Mouse (Mus musculus) left cerebral cortex, adult 8-10 months (tissue): ENCODE measurements around the gene Fam193b. TPM values are rescaled to one million over a fixed set of nuclear protein-coding genes. Genes with fewer than 3 reads are reported as not detected.

ENCODE experiments used
- DNase-seq, 2 experiments: peaks; one replicate each; pipeline ENCODE4 v3.0.0; 2022; ENCODE audit warnings: low spot score in 2 of 2
- total RNA-seq, 4 experiments: library from RNA; stranded (reverse); gene quantifications; 2 replicates each; pipeline ENCODE4 v1.2.4; 2022

Gene Fam193b
- total RNA-seq, 4 experiments from 2014 or later: 73.2 to 80.1 (median 73.8) TPM

GRCm38 (mm10) chr13:55527834-55528772, 42.8 kb downstream of the Fam193b start:
- no peak for DNase-seq

- DNase-seq: no peak
Measured at GRCm38 (mm10) chr13:55527212-55527611, 43.7 kb downstream of the Fam193b start.

DNA sequence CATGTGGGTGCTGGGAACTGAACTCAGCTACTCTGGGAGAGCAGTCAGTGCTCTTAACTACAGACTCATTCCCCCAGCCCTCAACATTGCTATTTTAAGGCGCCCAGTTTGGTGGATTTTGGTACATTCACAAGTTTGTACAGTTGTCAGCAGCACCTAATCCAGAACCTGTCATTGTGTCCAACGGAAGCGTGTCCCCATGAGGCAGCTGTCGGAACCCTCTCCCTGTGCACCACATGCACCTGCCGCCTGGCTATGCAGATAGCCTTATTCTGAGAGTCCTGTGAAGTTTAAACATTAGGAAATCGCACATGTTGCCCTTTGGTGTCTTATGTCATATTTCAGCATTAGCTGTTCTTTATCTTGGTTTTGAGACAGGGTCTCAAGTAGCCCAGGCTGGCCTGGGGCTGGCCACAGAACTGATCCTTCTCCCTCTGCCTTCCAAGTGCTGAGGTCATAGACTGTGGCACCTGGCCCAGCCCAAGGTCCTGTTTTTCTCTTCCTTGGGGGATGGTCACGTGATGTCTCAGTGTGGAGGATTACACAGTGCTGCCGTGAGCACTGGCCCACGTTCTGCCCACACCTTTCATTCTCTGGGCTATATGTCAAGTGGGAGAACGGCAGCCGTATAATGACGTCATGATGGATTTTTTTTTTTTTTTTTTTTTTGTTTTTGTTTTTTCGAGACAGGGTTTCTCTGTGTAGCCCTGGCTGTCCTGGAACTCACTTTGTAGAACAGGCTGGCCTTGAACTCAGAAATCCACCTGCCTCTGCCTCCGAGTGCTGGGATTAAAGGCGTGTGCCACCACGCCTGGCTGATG, 45.0 kb downstream of the Fam193b start:
- DNase-seq: no peak

DNA sequence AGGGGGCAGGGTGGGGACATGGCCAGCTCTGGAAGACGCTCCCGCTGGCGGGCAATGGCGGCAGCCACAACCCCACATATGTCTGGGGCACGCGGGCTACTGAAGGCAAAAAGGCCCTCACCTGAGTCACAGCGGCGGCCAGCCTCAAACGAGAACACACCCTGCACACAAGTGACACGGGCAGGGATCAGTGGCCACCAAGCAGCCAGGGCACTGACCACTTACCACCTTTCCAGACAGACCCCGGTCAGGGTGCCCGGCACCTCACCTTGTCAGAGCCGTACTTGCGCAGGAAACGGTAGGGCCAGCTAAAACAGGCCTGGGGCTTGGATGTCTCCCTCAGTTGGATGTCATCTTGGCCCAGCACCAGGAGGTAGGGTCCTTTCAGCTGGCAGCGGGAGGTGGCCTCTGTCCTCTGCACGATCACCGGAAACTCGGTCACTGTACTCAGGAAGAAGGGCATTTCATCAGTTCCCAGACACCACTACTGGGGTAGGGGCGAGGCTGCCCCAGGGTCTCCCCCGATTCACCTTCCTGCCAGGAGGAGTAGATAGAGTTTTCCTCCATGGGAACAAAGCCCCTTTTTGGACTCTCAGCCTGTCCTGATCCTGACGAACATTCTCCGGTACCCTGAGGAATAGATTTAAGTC, 46.8 kb downstream of the Fam193b start:
- DNase-seq: no peak

- no peak for DNase-seq
Measured at GRCm38 (mm10) chr13:55523278-55523677, 47.6 kb downstream of the Fam193b start.

DNA sequence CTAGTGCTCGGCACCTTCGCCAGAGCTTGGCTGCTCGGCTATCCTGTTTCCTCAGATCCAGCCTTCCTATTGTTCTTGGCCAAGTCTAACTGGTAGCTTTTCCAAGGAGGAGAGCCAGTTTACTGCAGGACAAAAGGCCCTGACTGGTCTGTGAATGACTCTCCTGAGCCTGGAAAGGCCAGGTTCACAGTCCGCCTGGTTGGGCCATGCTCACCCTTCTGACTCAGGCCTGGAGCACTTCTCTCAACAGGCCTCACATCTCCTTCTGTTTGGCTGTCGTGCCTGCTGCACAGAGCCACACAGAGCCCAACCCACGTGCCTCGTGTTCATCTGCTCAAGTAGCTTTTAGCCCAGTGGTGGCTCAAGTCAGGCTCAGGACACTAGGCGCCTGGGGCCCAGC, 48.2 kb downstream of the Fam193b start:
- no peak for DNase-seq

DNA sequence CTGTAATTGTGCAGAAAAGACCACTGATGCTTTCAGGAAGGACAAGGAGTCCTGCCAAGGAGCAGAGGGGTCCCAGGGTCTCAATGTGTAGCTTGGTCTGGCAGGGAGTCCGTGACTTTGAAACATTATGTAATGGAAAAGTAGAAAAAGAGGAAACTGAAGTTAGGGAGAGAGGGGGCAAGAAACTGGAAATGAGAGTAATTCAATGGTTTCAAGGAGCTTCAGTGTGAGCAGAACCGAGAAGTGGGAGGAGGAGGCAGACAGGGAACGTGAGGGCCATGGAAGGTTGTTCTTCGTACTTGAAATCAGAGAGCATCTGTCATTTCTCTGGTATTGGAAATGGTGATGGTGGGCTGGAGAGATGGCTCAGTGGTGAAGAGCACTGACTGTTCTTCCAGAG, 51.3 kb downstream of the Fam193b start:
- no peak for DNase-seq

- peak; percentile 71 to 91 for DNase-seq
Measured at GRCm38 (mm10) chr13:55516955-55517354, 54.0 kb downstream of the Fam193b start.

- no peak for DNase-seq
Measured at GRCm38 (mm10) chr13:55513828-55514227, 57.1 kb downstream of the Fam193b start.

- peak; percentile 75 to 82 for DNase-seq
Measured at GRCm38 (mm10) chr13:55513111-55513748, 57.7 kb downstream of the Fam193b start, which contains the start of gene Pdlim7. Pdlim7 (minus strand) TSS chr13:55513676.

DNA sequence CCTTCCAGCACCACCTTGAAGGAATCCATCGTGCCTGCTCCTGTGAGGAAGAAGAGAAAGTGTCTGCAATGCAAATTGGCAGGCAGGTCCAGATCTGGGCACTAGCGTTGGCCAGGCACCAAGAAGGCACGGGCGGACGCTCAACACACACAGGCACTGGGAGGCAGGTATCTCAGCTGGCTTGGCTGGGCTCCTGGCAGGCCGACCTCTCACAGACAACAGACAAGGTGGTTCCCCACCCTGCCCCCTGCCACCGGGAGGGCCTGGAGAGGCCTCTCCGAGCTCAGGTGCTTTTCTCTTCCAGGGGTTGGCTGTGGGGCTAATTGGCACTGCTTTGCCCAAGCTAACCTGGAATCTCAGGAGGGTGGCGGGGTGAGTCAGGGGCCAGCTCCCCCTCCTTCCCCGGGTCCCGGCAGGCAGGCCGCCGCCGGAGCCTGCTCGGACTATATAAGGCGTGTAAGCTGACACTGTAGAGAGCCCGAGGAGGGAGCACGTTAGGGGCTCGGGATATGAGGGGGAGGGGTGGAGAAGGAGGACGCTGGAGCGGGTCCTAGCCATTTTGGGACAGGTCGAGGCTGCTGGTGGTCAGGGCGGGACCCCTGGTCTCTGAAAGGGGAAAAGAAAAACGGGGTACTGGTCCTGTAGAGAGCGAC, 58.4 kb downstream of the Fam193b start:
- no peak for DNase-seq

DNA sequence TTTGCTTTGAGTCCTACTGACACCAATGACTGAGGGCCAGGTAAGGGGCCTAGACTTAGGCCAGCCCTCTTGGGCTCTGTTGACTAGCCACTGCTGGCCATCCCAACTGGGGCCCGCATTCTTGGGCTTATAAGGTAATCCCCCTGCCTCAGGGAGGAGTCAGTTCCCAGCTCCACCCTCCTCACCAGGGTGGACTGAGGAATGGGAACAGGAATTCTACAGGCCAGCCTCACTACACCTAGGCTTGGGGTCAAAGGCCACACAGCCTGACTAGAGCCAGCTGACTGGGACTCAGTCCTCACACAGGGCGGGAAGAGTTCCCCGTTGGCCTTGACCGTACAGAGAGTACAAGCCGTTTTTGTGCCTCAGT, 59.4 kb downstream of the Fam193b start:
- DNase-seq: no peak

DNA sequence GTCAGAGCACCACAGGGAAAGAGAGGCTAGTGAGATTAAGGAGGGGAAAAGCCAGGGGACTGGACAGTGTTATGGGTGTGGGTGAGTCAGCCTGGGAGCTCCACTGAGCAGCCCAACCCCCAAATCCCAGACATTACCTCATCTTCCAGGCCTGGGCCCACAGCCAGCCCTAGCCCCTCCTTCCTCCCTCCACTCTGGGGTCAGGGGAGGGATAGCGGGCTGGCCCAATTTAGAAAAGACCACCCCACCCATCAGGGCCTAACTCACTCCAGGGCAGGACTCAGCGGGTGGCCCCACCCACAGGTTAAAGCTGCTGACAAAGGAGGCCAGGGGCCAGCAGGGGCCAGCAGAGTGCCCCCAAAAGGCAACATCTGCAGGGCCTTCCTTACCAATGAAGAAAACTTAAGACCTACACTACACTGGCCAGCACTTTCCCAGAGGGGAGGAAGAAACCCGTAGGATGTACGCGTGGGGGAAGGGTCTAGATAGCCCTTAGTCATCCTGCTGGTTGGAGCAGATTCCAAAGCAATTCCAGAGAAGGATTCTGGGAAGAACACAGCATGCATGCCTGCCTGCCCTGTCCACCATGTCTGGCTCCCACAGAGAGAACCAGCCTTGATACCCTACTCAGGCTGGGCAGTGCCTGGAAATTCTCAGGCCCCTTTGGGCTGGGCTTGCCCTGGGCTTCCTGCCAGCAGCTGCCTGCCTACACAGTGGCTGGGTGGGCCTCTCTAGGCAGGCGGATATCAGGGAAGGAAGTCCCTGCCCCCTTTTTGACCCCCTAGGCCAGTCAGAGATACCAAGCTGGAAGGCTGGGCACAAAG, 60.0 kb downstream of the Fam193b start:
- DNase-seq: no peak

DNA sequence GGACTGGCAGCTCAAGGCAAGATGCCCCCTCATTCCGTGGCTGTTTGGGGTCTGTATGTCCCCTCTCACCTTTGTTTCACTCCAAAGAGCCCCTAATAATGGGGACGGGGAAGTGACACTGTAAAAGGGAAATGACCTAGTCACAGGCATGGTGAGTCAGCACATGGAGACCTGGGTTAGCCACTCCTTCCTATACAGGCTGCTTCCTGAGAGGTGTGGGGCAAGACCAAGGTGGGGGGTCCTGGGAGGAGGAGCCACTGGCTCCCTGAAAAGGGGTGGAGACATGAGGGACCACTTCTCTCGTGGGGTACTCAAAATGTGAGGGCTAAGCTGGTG, 60.6 kb downstream of the Fam193b start:
- DNase-seq: no peak

- no peak for DNase-seq
Measured at GRCm38 (mm10) chr13:55508531-55508930, 62.4 kb downstream of the Fam193b start.

- no peak for DNase-seq
Measured at GRCm38 (mm10) chr13:55507877-55508276, 63.0 kb downstream of the Fam193b start.

GRCm38 (mm10) chr13:55506697-55507096, 64.2 kb downstream of the Fam193b start:
- DNase-seq: no peak

DNA sequence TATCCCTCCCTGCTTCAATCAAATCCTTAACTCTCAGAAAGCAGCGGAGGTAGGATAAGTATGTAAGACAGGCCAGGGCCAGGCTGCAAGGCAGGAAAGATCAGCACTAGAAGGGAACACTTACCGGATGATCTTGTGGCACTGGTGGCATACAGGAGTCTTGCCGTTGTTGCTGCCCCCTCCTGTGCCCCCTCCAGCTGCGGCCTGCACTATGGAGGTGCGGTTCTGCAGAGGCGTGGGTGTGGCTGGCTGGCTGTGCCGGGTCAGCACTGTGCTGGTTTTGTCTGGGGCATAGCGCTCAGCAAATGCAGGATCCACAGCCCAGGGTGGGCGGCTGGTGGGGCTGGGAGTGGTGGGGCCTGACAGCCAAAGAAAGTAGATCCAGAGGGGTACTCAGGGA, 65.1 kb downstream of the Fam193b start:
- no peak for DNase-seq

DNA sequence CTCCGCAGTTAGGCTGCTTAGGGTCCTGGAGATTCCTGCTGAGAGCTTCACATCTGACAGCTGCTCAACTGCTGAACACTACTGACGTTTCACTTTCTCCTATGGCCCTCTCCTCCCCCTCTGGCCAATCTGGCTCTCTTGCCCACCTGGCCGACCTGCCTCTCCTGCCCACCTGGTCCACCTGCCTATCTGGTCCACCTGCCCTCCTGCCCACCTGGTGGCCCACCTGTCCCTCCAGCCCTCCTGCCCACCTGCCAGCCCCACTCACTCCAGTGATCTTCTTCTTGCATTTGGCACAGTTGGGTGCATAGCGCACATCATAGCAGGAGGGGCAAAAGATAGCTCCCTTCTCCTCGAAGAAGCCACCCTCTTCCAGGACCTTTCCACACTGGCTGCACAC, 66.5 kb downstream of the Fam193b start:
- no peak for DNase-seq

GRCm38 (mm10) chr13:55502405-55502804, 68.5 kb downstream of the Fam193b start:
- DNase-seq: no peak
